Mouse (Mus musculus) T-helper 1 cell (primary cell): ENCODE data around the gene Gm49388.

Source experiments
- in situ Hi-C: fragments of 300-600 bp; cut with MboI, MseI; formaldehyde crosslinking; loops from one replicate; pipeline ENCODE4 v1.15.1; 2025; ENCODE audit warnings: high pct_unique_total_duplicates

The Gm49388 gene

GRCm38 (mm10) chr7:127785308-127785707 lies at the start of gene Gm49388:
Gene Gm49388 (plus strand): TSS chr7:127785608.
- in situ Hi-C loops, result no loop called here

GRCm38 (mm10) chr7:127744366-127745045 lies 40.9 kb upstream of the Gm49388 start, which contains the start of gene Fbxl19:
Gene Fbxl19 (plus strand): TSS chr7:127744543.
- in situ Hi-C loops, result no loop called here

GRCm38 (mm10) chr7:127745251-127745651 lies 40.2 kb upstream of the Gm49388 start:
- in situ Hi-C loops, result no loop called here

- in situ Hi-C loops, result no loop called here
Measured at GRCm38 (mm10) chr7:127745652-127746493, 39.5 kb upstream of the Gm49388 start.

- in situ Hi-C loops, result no loop called here
Measured at GRCm38 (mm10) chr7:127746494-127747491, 38.6 kb upstream of the Gm49388 start.

- in situ Hi-C loops, result no loop called here
Measured at GRCm38 (mm10) chr7:127747559-127748234, 37.7 kb upstream of the Gm49388 start.

GRCm38 (mm10) chr7:127748235-127748560 lies 37.2 kb upstream of the Gm49388 start:
- in situ Hi-C loops, result no loop called here

GRCm38 (mm10) chr7:127750131-127751127 lies 35.0 kb upstream of the Gm49388 start:
- in situ Hi-C loops, result no loop called here

GRCm38 (mm10) chr7:127751619-127752018 lies 33.8 kb upstream of the Gm49388 start:
- in situ Hi-C loops, result no loop called here

- in situ Hi-C loops, result no loop called here
Measured at GRCm38 (mm10) chr7:127752069-127752468, 33.3 kb upstream of the Gm49388 start.

GRCm38 (mm10) chr7:127753158-127753557 lies 32.2 kb upstream of the Gm49388 start:
- in situ Hi-C loops, result no loop called here

- in situ Hi-C loops, result no loop called here
Measured at GRCm38 (mm10) chr7:127753741-127754140, 31.7 kb upstream of the Gm49388 start.

GRCm38 (mm10) chr7:127759716-127760115 lies 25.7 kb upstream of the Gm49388 start:
- in situ Hi-C loops, result no loop called here

- in situ Hi-C loops, result no loop called here
Measured at GRCm38 (mm10) chr7:127760478-127760877, 24.9 kb upstream of the Gm49388 start.

GRCm38 (mm10) chr7:127761026-127761425 lies 24.4 kb upstream of the Gm49388 start:
- in situ Hi-C loops, result no loop called here

GRCm38 (mm10) chr7:127763642-127764041 lies 21.8 kb upstream of the Gm49388 start:
- in situ Hi-C loops, result no loop called here

- in situ Hi-C loops, result no loop called here
Measured at GRCm38 (mm10) chr7:127765756-127766155, 19.7 kb upstream of the Gm49388 start.

- in situ Hi-C loops, result no loop called here
Measured at GRCm38 (mm10) chr7:127766851-127767609, 18.4 kb upstream of the Gm49388 start.

GRCm38 (mm10) chr7:127767671-127768345 lies 17.6 kb upstream of the Gm49388 start:
- in situ Hi-C loops, result no loop called here
